Mouse (Mus musculus): Measurements from ENCODE around the gene Fasn.

DNA sequence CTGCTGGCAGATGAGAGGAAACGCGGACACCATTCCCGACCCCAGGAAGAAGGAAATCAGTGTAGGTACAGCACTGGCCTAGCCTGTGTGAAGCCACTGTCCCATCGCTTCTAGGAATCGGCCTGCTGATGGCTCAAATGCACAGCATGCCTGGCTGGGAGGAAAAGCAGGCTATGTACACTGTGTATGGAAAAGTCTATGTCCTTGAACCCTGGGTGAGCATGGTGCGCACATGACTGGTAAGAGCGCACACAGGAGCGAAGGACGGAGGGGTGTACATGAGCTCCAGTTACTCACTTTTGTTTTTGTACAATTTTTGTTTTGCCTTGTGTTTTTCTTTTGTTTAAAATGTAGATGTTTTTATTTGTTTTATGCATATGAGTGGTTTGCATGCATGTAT lies 47.2 kb upstream of the Fasn start:
- no peak for TF ChIP-seq CTCF (IDR thresholded peaks at IDR 0.05; ENCODE audit: borderline replicate concordance, insufficient read depth, low read length)
- no peak for TF ChIP-seq POLR2A (IDR thresholded peaks at IDR 0.05; ENCODE audit: low read depth, low read length)

Data from embryonic fibroblast, embryonic 13.5 days (primary cell).